11 mouse cellular contexts compared by ENCODE assay signal in the genomic region with DNA sequence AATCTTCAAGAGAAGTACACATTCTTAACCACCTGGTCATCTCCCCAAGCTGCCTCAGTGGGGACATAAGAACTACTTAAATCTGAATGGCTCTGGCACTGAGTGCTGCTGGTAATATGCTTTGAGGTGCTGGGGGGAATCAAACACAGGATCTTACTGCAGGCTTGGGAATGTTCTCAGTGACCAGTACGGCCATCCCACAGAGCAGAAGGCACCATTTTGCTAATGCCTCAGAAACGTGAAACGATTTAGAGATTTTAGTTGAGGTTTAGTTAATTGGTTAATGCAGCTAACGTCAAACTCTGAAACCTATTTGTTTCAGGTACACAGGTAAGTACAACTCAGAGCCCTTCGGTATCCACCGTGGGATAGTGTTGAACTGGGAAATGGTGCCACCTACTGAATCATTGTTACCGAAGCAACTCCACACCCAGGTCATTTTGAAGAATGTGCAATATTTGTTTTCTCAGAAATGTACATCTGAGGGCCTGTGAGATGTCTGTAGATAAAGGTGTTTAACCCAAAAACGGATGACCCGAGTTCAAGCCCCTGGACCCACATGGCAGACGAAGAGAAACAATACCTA. TPM values are rescaled to one million over a fixed set of nuclear protein-coding genes. Genes with fewer than 3 reads are reported as not detected.
A peak's percentile ranks its signal among the peaks of the same experiment; 100 is the strongest.
DNase-seq lines count a peak whose midpoint lies in the region; ATAC-seq and TF ChIP-seq lines count a peak whose summit lies in the region.
"Had no signal": no experiment of that assay in that cellular context is flagged by ENCODE, and none has a peak within 500 bp of the region (broad histone marks: within the 10 kb centered on the region; RNA-seq: fewer than 3 reads in every experiment).

No protein-coding gene starts in this region.

- H3K27ac ChIP-seq in heart, postnatal 0 days (ENCODE audit: low read depth), result no peak overlapping the region
- no peak overlapping the region for H3K27ac ChIP-seq in heart, embryonic 10.5 days
- no peak overlapping the region for H3K27ac ChIP-seq in thymus, adult 2 months (ENCODE audit: control insufficient read depth, insufficient read depth, low read length)
- peak overlapping the region; percentile 44; the same call in 1 of the 2 replicates for H3K27ac ChIP-seq in liver, postnatal 0 days (ENCODE audit: low read depth)
- H3K27ac ChIP-seq in forebrain, embryonic 12.5 days, result no peak overlapping the region
- H3K27ac ChIP-seq: forebrain, embryonic 13.5 days; hindbrain, embryonic 10.5 days had no signal

- no peak overlapping the region for H3K4me3 ChIP-seq in heart, postnatal 0 days (ENCODE audit: low read depth, low read length)
- H3K4me3 ChIP-seq in heart, embryonic 10.5 days, result no peak overlapping the region
- no peak overlapping the region for H3K4me3 ChIP-seq in thymus, adult 2 months (ENCODE audit: control insufficient read depth, insufficient read depth, low read length)
- H3K4me3 ChIP-seq in liver, postnatal 0 days (ENCODE audit: low read depth, low read length), result no peak overlapping the region
- no peak overlapping the region for H3K4me3 ChIP-seq in forebrain, embryonic 12.5 days (replicated peaks)
- H3K4me3 ChIP-seq: forebrain, embryonic 13.5 days; hindbrain, embryonic 10.5 days had no signal

- no peak overlapping the region for H3K9ac ChIP-seq in heart, postnatal 0 days (replicated peaks; ENCODE audit: low read depth, low read length)
- H3K9ac ChIP-seq in liver, postnatal 0 days (replicated peaks), result no peak overlapping the region
- no peak overlapping the region for H3K9ac ChIP-seq in forebrain, embryonic 12.5 days
- H3K9ac ChIP-seq: forebrain, embryonic 13.5 days had no signal

- intact Hi-C loops in left cerebral cortex, postnatal 36 days (cut with DNase I), result no loop called here

- H3K36me3 ChIP-seq in heart, postnatal 0 days (replicated peaks; ENCODE audit: control insufficient read depth, insufficient read depth, low read length), result no peaks in the 10 kb centered on the region
- H3K36me3 ChIP-seq in heart, embryonic 10.5 days, result no peaks in the 10 kb centered on the region
- no peaks in the 10 kb centered on the region for H3K36me3 ChIP-seq in thymus, adult 2 months (ENCODE audit: control insufficient read depth, insufficient read depth, low read length)
- H3K36me3 ChIP-seq in liver, postnatal 0 days (replicated peaks; ENCODE audit: insufficient read depth, low read length), result no peaks in the 10 kb centered on the region
- H3K36me3 ChIP-seq in forebrain, embryonic 12.5 days (replicated peaks), result no peaks in the 10 kb centered on the region
- H3K36me3 ChIP-seq: hindbrain, embryonic 10.5 days had no signal

- no peak for TF ChIP-seq POLR2A in thymus, adult 2 months (IDR thresholded peaks at IDR 0.05; ENCODE audit: control insufficient read depth, extremely low read depth, insufficient read depth, low read length, poor library complexity)

- H3K4me2 ChIP-seq in heart, postnatal 0 days (ENCODE audit: low read depth, low read length), result no peak overlapping the region
- H3K4me2 ChIP-seq in liver, postnatal 0 days (ENCODE audit: low read depth, low read length), result no peak overlapping the region
- no peak overlapping the region for H3K4me2 ChIP-seq in forebrain, embryonic 12.5 days
- H3K4me2 ChIP-seq: forebrain, embryonic 13.5 days had no signal

- peaks cover 7% of the 10 kb centered on the region; the same call in 1 of the 2 replicates for H3K4me1 ChIP-seq in heart, postnatal 0 days (ENCODE audit: control insufficient read depth, insufficient read depth)
- H3K4me1 ChIP-seq in heart, embryonic 10.5 days, result no peaks in the 10 kb centered on the region
- peaks cover 4% of the 10 kb centered on the region for H3K4me1 ChIP-seq in thymus, adult 2 months (replicated peaks; ENCODE audit: control insufficient read depth, insufficient read depth, low read length)
- no peaks in the 10 kb centered on the region for H3K4me1 ChIP-seq in liver, postnatal 0 days (ENCODE audit: insufficient read depth)
- no peaks in the 10 kb centered on the region for H3K4me1 ChIP-seq in forebrain, embryonic 12.5 days
- H3K4me1 ChIP-seq: forebrain, embryonic 13.5 days; hindbrain, embryonic 10.5 days had no signal

- H3K27me3 ChIP-seq in heart, postnatal 0 days (ENCODE audit: control insufficient read depth, insufficient read depth, low read length), result no peaks in the 10 kb centered on the region
- H3K27me3 ChIP-seq in heart, embryonic 10.5 days (ENCODE audit: insufficient read depth, poor library complexity, severe bottlenecking), result no peaks in the 10 kb centered on the region
- no peaks in the 10 kb centered on the region for H3K27me3 ChIP-seq in thymus, adult 2 months (ENCODE audit: control insufficient read depth, insufficient read depth, low read length)
- H3K27me3 ChIP-seq in liver, postnatal 0 days (ENCODE audit: insufficient read depth, low read length), result no peaks in the 10 kb centered on the region
- no peaks in the 10 kb centered on the region for H3K27me3 ChIP-seq in forebrain, embryonic 12.5 days
- H3K27me3 ChIP-seq: forebrain, embryonic 13.5 days had no signal

- no peak for DNase-seq in heart, postnatal 0 days (ENCODE audit: low spot score)
- no peak for DNase-seq in heart, embryonic 10.5 days (ENCODE audit: low spot score)
- peak; percentile 31 for DNase-seq in thymus, adult 2 months
- no peak for DNase-seq in thymus, adult 18-20 months
- peak; percentile 15 for DNase-seq in liver, postnatal 0 days
- DNase-seq in left cerebral cortex, postnatal 36 days (ENCODE audit: low spot score in 2 of 2), result no peak
- no peak for DNase-seq in right cerebral cortex, postnatal 4 days
- DNase-seq: spleen, adult 18-20 months had no signal

- TF ChIP-seq CTCF in heart, postnatal 0 days (IDR thresholded peaks at IDR 0.05; ENCODE audit: low read depth), result peak; percentile 46
- no peak for TF ChIP-seq CTCF in thymus, adult 2 months (IDR thresholded peaks at IDR 0.05; ENCODE audit: borderline replicate concordance, control insufficient read depth, extremely low read depth, insufficient read depth, low read length, poor library complexity)
- peak; percentile 60 for TF ChIP-seq CTCF in liver, postnatal 0 days (IDR thresholded peaks at IDR 0.05; ENCODE audit: low read depth)

- WGBS in heart, postnatal 0 days, result 54% methylated on average over 10 of the region's 10 CpGs
- 59% methylated on average over 10 of the region's 10 CpGs for WGBS in heart, embryonic 10.5 days
- 64% methylated on average over 10 of the region's 10 CpGs for WGBS in thymus, adult 2 months
- 47% methylated on average over 10 of the region's 10 CpGs for WGBS in liver, postnatal 0 days (ENCODE audit: insufficient replicate concordance)
- 68% methylated on average over 10 of the region's 10 CpGs for WGBS in forebrain, embryonic 12.5 days

- no peaks in the 10 kb centered on the region for H3K9me3 ChIP-seq in heart, postnatal 0 days (replicated peaks; ENCODE audit: control insufficient read depth, low read length)
- H3K9me3 ChIP-seq in heart, embryonic 10.5 days, result no peaks in the 10 kb centered on the region
- no peaks in the 10 kb centered on the region for H3K9me3 ChIP-seq in liver, postnatal 0 days (ENCODE audit: low read length)
- no peaks in the 10 kb centered on the region for H3K9me3 ChIP-seq in forebrain, embryonic 12.5 days
- H3K9me3 ChIP-seq: forebrain, embryonic 13.5 days; hindbrain, embryonic 10.5 days had no signal

- no peak for ATAC-seq in heart, postnatal 0 days (ENCODE audit: insufficient read depth, low read depth)
- ATAC-seq in liver, postnatal 0 days, result peak; percentile 67
- no peak for ATAC-seq in forebrain, embryonic 12.5 days (ENCODE audit: low FRiP score)
- ATAC-seq: forebrain, embryonic 13.5 days had no signal

- TF ChIP-seq EP300 in heart, postnatal 0 days (IDR thresholded peaks at IDR 0.05; ENCODE audit: low read depth), result no peak
- TF ChIP-seq EP300 in liver, postnatal 0 days (IDR thresholded peaks at IDR 0.05; ENCODE audit: low read depth), result no peak

RNA-seq across cellular contexts. Expression of gene Rnf111, which starts 7.6 kb away (rescaled TPM):
- 26.8 and 39.7 TPM in 2 replicates for total RNA-seq in heart, postnatal 0 days (2014; rRNA removed; ENCODE audit: low replicate concordance)
- polyA plus RNA-seq in heart, postnatal 0 days (2015; fragmentation: Nextera tagmentation; extraction: Ambion mirVana), result 11.0 and 12.0 TPM in 2 replicates
- polyA plus RNA-seq in heart, embryonic 10.5 days (2016; fragmentation: Nextera tagmentation; extraction: Ambion mirVana), result 25.5 and 31.7 TPM in 2 replicates
- 94.5 and 111 TPM in 2 replicates for polyA plus RNA-seq in thymus, adult 2 months (2012; rRNA removed)
- 7.2 TPM in 2 replicates for polyA plus RNA-seq in liver, postnatal 0 days (2015; fragmentation: Nextera tagmentation; extraction: Ambion mirVana)
- polyA plus RNA-seq in forebrain, embryonic 12.5 days (2016; fragmentation: Nextera tagmentation; extraction: Ambion mirVana), result 43.0 and 45.8 TPM in 2 replicates
- 10 to 100 TPM; 36.0 to 45.7 TPM for total RNA-seq in left cerebral cortex, postnatal 36 days (2021)

RNA-seq across cellular contexts. Expression of gene Sltm, which starts 31.5 kb away (rescaled TPM):
- 19.0 and 23.0 TPM in 2 replicates for total RNA-seq in heart, postnatal 0 days (2014; rRNA removed; ENCODE audit: low replicate concordance)
- polyA plus RNA-seq in heart, postnatal 0 days (2015; fragmentation: Nextera tagmentation; extraction: Ambion mirVana), result 23.9 and 24.2 TPM in 2 replicates
- polyA plus RNA-seq in heart, embryonic 10.5 days (2016; fragmentation: Nextera tagmentation; extraction: Ambion mirVana), result 37.5 and 55.3 TPM in 2 replicates
- polyA plus RNA-seq in thymus, adult 2 months (2012; rRNA removed), result 14.8 and 15.7 TPM in 2 replicates
- polyA plus RNA-seq in liver, postnatal 0 days (2015; fragmentation: Nextera tagmentation; extraction: Ambion mirVana), result 12.3 and 12.4 TPM in 2 replicates
- 79.7 and 85.8 TPM in 2 replicates for polyA plus RNA-seq in forebrain, embryonic 12.5 days (2016; fragmentation: Nextera tagmentation; extraction: Ambion mirVana)
- total RNA-seq in left cerebral cortex, postnatal 36 days (2021), result 10 to 100 TPM; 37.1 to 59.6 TPM

Comparison
In these comparisons a context has a peak if more than half of its experiments do, and no peak if none do; other contexts are left out.
1. DNase-seq: peak in thymus, adult 2 months (single experiment) and liver, postnatal 0 days (single experiment); none in heart, postnatal 0 days (single experiment), heart, embryonic 10.5 days (single experiment), thymus, adult 18-20 months (0 of 2), left cerebral cortex, postnatal 36 days (0 of 2) and right cerebral cortex, postnatal 4 days (single experiment).